In genomic region chr17:43840208-43840607, GRCm38 (mm10) we compare ENCODE assay signal across 22 mouse cellular contexts. TPM values are rescaled to one million over a fixed set of nuclear protein-coding genes. Genes with fewer than 3 reads are reported as not detected.
A peak's percentile ranks its signal among the peaks of the same experiment; 100 is the strongest.
DNase-seq lines count a peak whose midpoint lies in the region; ATAC-seq and TF ChIP-seq lines count a peak whose summit lies in the region.
"Had no signal": no experiment of that assay in that cellular context is flagged by ENCODE, and none has a peak within 500 bp of the region (broad histone marks: within the 10 kb centered on the region; RNA-seq: fewer than 3 reads in every experiment).

No protein-coding gene starts in this region.

- WGBS in cerebellum, adult 2 months, result 13% methylated on average over 9 of the region's 9 CpGs

- no peaks in the 10 kb centered on the region for H3K27me3 ChIP-seq in cerebellum, adult 2 months (ENCODE audit: control insufficient read depth, insufficient read depth, low read length)
- H3K27me3 ChIP-seq: heart, embryonic 12.5 days; limb, embryonic 12.5 days; liver, embryonic 12.5 days; megakaryocyte, embryonic 14.5 days had no signal

- ATAC-seq in frontal cortex, adult (ENCODE audit: low TSS enrichment), result peak; percentile 58
- no peak for ATAC-seq in monocyte, adult 5-6 weeks (replicated peaks; ENCODE audit: insufficient number of reproducible peaks, low FRiP score, low TSS enrichment, poor library complexity, severe bottlenecking)
- ATAC-seq: liver, embryonic 12.5 days; midbrain, embryonic 16.5 days had no signal

- H3K27ac ChIP-seq in cerebellum, adult 2 months (ENCODE audit: insufficient read depth, low read length), result peak overlapping the region; percentile 14; the same call in 1 of the 2 replicates
- H3K27ac ChIP-seq: forebrain, embryonic 10.5 days; hindbrain, embryonic 14.5 days; limb, embryonic 12.5 days; liver, embryonic 12.5 days had no signal

- no peak overlapping the region for H3K4me3 ChIP-seq in cerebellum, adult 2 months (replicated peaks; ENCODE audit: insufficient read depth, low read depth, low read length)
- H3K4me3 ChIP-seq: forebrain, embryonic 10.5 days; heart, embryonic 12.5 days; limb, embryonic 12.5 days; liver, embryonic 12.5 days; megakaryocyte, embryonic 14.5 days had no signal

- H3K4me1 ChIP-seq in cerebellum, adult 2 months (ENCODE audit: control insufficient read depth, insufficient read depth, low read length), result peaks cover 5% of the 10 kb centered on the region; the same call in 1 of the 2 replicates
- H3K4me1 ChIP-seq: forebrain, embryonic 10.5 days; limb, embryonic 12.5 days; liver, embryonic 12.5 days; megakaryocyte, embryonic 14.5 days had no signal

- no peak for TF ChIP-seq CTCF in brain, embryonic 14.5 days (IDR thresholded peaks at IDR 0.05; ENCODE audit: borderline replicate concordance, extremely low read depth, insufficient read depth, insufficient read length)
- TF ChIP-seq CTCF in cerebellum, adult 2 months (IDR thresholded peaks at IDR 0.05; ENCODE audit: borderline replicate concordance, insufficient read depth, low read depth, low read length), result no peak

- no peak for DNase-seq in frontal cortex, postnatal 25 days (ENCODE audit: low spot score in 2 of 2)
- DNase-seq in brain, embryonic 14.5 days (ENCODE audit: low read depth), result peak; percentile 22
- peak; percentile 72 to 91 for DNase-seq in cerebellum, adult 2 months
- DNase-seq in cerebellum, postnatal 36 days, result peak; percentile 64 to 69
- DNase-seq in urinary bladder, adult 18-20 months (ENCODE audit: low spot score in 2 of 2), result no peak
- DNase-seq in embryo, embryonic 11 days, result no peak
- DNase-seq: B cell, adult 2 months; heart, postnatal 14 days; kidney, adult 8-10 months; kidney, postnatal 25 days; lung, adult 2 months; thymus, postnatal 25 days had no signal

- TF ChIP-seq POLR2A in brain, embryonic 14.5 days (IDR thresholded peaks at IDR 0.05; ENCODE audit: borderline replicate concordance, extremely low read depth, insufficient read depth, insufficient read length, poor library complexity, severe bottlenecking), result no peak
- TF ChIP-seq POLR2A in cerebellum, adult 2 months (IDR thresholded peaks at IDR 0.05; ENCODE audit: borderline replicate concordance, insufficient read depth, low read length), result no peak

RNA-seq across cellular contexts. Expression of gene Rcan2, which starts 39.1 kb away (rescaled TPM):
- polyA plus RNA-seq in brain, embryonic 14.5 days (2012; rRNA removed), result 42.0 and 96.2 TPM in 2 replicates
- polyA plus RNA-seq in cerebellum, adult 2 months (2012; rRNA removed), result 171 and 206 TPM in 2 replicates
- total RNA-seq in monocyte, adult 5-6 weeks (2017), result not detected in 3 replicates
- total RNA-seq: neutrophil, adult 5-6 weeks had no signal

Comparison
In these comparisons a context has a peak if more than half of its experiments do, and no peak if none do; other contexts are left out.
1. DNase-seq: peak in brain, embryonic 14.5 days (single experiment), cerebellum, adult 2 months (2 of 2) and cerebellum, postnatal 36 days (2 of 2); none in frontal cortex, postnatal 25 days (0 of 2), urinary bladder, adult 18-20 months (0 of 2) and embryo, embryonic 11 days (single experiment).